Mouse (Mus musculus) v-Abl transformed pro-B cells (cell line): ENCODE data around the gene Chil1.

Experiments
- in situ Hi-C, 2 experiments: fragments of 400-800 bp; cut with MboI; formaldehyde crosslinking; loops; one replicate each; pipeline ENCODE4 v1.15.1; 2025; ENCODE audit not compliant: unreplicated experiment in 2 of 2

Gene Chil1

GRCm38 (mm10) chr1:134182025-134182424 is at the start of gene Chil1:
Chil1 (plus strand) TSS chr1:134182176.
- in situ Hi-C loops: no loop called here

- in situ Hi-C loops: no loop called here
These were observed 48.7 kb upstream of the Chil1 start for GRCm38 (mm10) chr1:134133316-134133715.

- in situ Hi-C loops: no loop called here
These were observed 45.6 kb upstream of the Chil1 start for GRCm38 (mm10) chr1:134136351-134136750.

- in situ Hi-C loops: no loop called here
These were observed 43.6 kb upstream of the Chil1 start for GRCm38 (mm10) chr1:134138424-134138823.

GRCm38 (mm10) chr1:134142363-134142794 is 39.6 kb upstream of the Chil1 start:
- in situ Hi-C loops: no loop called here

GRCm38 (mm10) chr1:134146066-134146465 is 35.9 kb upstream of the Chil1 start:
- in situ Hi-C loops: no loop called here

GRCm38 (mm10) chr1:134150076-134150475 is 31.9 kb upstream of the Chil1 start:
- in situ Hi-C loops: loop anchor here (5.0 to 25.0 kb wide), 4 partner anchors 52 to 462 kb away; partner anchors contain the start of gene Ppfia4 (in 2 of the 2)

GRCm38 (mm10) chr1:134150745-134151144 is 31.2 kb upstream of the Chil1 start:
- in situ Hi-C loops: loop anchor here (5.0 to 25.0 kb wide), 4 partner anchors 52 to 462 kb away; partner anchors contain the start of gene Ppfia4 (in 2 of the 2)

GRCm38 (mm10) chr1:134151655-134152412 is 30.1 kb upstream of the Chil1 start:
- in situ Hi-C loops: loop anchor here (5.0 to 25.0 kb wide), 4 partner anchors 50 to 460 kb away; partner anchors contain the start of gene Ppfia4 (in 2 of the 2)

GRCm38 (mm10) chr1:134152626-134153590 is 29.1 kb upstream of the Chil1 start:
- in situ Hi-C loops: loop anchor here (5.0 to 25.0 kb wide), 4 partner anchors 49 to 459 kb away; partner anchors contain the start of gene Ppfia4 (in 2 of the 2)

GRCm38 (mm10) chr1:134154121-134154520 is 27.9 kb upstream of the Chil1 start:
- in situ Hi-C loops: loop anchor here (5.0 to 25.0 kb wide), 4 partner anchors 48 to 458 kb away; partner anchors contain the start of gene Ppfia4 (in 2 of the 2)

- in situ Hi-C loops: loop anchor here (5.0 to 25.0 kb wide), 4 partner anchors 48 to 458 kb away; partner anchors contain the start of gene Ppfia4 (in 2 of the 2)
These were observed 27.3 kb upstream of the Chil1 start for GRCm38 (mm10) chr1:134154655-134155054.

- in situ Hi-C loops: loop anchor here in 1 of 2 experiments (25.0 kb wide), 1 partner anchor 452 kb away; no protein-coding TSS in a partner anchor
These were observed 21.6 kb upstream of the Chil1 start for GRCm38 (mm10) chr1:134160404-134160803.

GRCm38 (mm10) chr1:134161399-134161798 is 20.6 kb upstream of the Chil1 start:
- in situ Hi-C loops: loop anchor here in 1 of 2 experiments (25.0 kb wide), 1 partner anchor 451 kb away; no protein-coding TSS in a partner anchor

GRCm38 (mm10) chr1:134162510-134163225 is 19.3 kb upstream of the Chil1 start:
- in situ Hi-C loops: loop anchor here in 1 of 2 experiments (25.0 kb wide), 1 partner anchor 450 kb away; no protein-coding TSS in a partner anchor

- in situ Hi-C loops: loop anchor here in 1 of 2 experiments (25.0 kb wide), 1 partner anchor 449 kb away; no protein-coding TSS in a partner anchor
These were observed 18.5 kb upstream of the Chil1 start for GRCm38 (mm10) chr1:134163476-134163875.

- in situ Hi-C loops: loop anchor here in 1 of 2 experiments (25.0 kb wide), 1 partner anchor 448 kb away; no protein-coding TSS in a partner anchor
These were observed 17.5 kb upstream of the Chil1 start for GRCm38 (mm10) chr1:134164454-134164853.

GRCm38 (mm10) chr1:134166547-134166946 is 15.4 kb upstream of the Chil1 start:
- in situ Hi-C loops: loop anchor here in 1 of 2 experiments (25.0 kb wide), 1 partner anchor 446 kb away; no protein-coding TSS in a partner anchor
